Mouse (Mus musculus): ENCODE results near the gene Asb1.

Gene Asb1

GRCm38 (mm10) chr1:91540271-91540826, at the start of gene Asb1:
Asb1 (plus strand) TSS chr1:91540544.
- DNase-seq (ENCODE audit: low spot score in 2 of 2), result peak; percentile 95 to 97

- DNase-seq (ENCODE audit: low spot score in 2 of 2), result no peak
Measured at GRCm38 (mm10) chr1:91492740-91493139, 47.6 kb upstream of the Asb1 start.

GRCm38 (mm10) chr1:91493938-91494337, 46.4 kb upstream of the Asb1 start:
- DNase-seq (ENCODE audit: low spot score in 2 of 2), result no peak

- DNase-seq (ENCODE audit: low spot score in 2 of 2), result peak; percentile 95 to 96
Measured at GRCm38 (mm10) chr1:91494457-91495140, 45.7 kb upstream of the Asb1 start, which contains the start of gene Traf3ip1. Traf3ip1 (plus strand) TSS chr1:91494647.

GRCm38 (mm10) chr1:91495321-91495720, 45.0 kb upstream of the Asb1 start:
- DNase-seq (ENCODE audit: low spot score in 2 of 2), result no peak

- no peak for DNase-seq (ENCODE audit: low spot score in 2 of 2)
Measured at GRCm38 (mm10) chr1:91498579-91498978, 41.8 kb upstream of the Asb1 start.

GRCm38 (mm10) chr1:91504615-91505014, 35.7 kb upstream of the Asb1 start:
- DNase-seq (ENCODE audit: low spot score in 2 of 2), result no peak

- DNase-seq (ENCODE audit: low spot score in 2 of 2), result no peak
Measured at GRCm38 (mm10) chr1:91514916-91515315, 25.4 kb upstream of the Asb1 start.

- no peak for DNase-seq (ENCODE audit: low spot score in 2 of 2)
Measured at GRCm38 (mm10) chr1:91515642-91516041, 24.7 kb upstream of the Asb1 start.

- DNase-seq (ENCODE audit: low spot score in 2 of 2), result peak; percentile 72 to 80
Measured at GRCm38 (mm10) chr1:91523759-91524158, 16.6 kb upstream of the Asb1 start.

- DNase-seq (ENCODE audit: low spot score in 2 of 2), result peak; percentile 43 to 47
Measured at GRCm38 (mm10) chr1:91525838-91526237, 14.5 kb upstream of the Asb1 start.

GRCm38 (mm10) chr1:91530166-91530565, 10.2 kb upstream of the Asb1 start:
- DNase-seq (ENCODE audit: low spot score in 2 of 2), result no peak

GRCm38 (mm10) chr1:91532243-91532642, 8.1 kb upstream of the Asb1 start:
- no peak for DNase-seq (ENCODE audit: low spot score in 2 of 2)

GRCm38 (mm10) chr1:91532892-91533291, 7.5 kb upstream of the Asb1 start:
- DNase-seq (ENCODE audit: low spot score in 2 of 2), result no peak

GRCm38 (mm10) chr1:91533483-91533882, 6.9 kb upstream of the Asb1 start:
- DNase-seq (ENCODE audit: low spot score in 2 of 2), result no peak

- no peak for DNase-seq (ENCODE audit: low spot score in 2 of 2)
Measured at GRCm38 (mm10) chr1:91533961-91534723, 6.2 kb upstream of the Asb1 start.

- no peak for DNase-seq (ENCODE audit: low spot score in 2 of 2)
Measured at GRCm38 (mm10) chr1:91537786-91538569, 2.4 kb upstream of the Asb1 start.

- DNase-seq (ENCODE audit: low spot score in 2 of 2), result no peak
Measured at GRCm38 (mm10) chr1:91538570-91538929, 1.8 kb upstream of the Asb1 start.

GRCm38 (mm10) chr1:91539246-91539645, 1.1 kb upstream of the Asb1 start:
- no peak for DNase-seq (ENCODE audit: low spot score in 2 of 2)

- DNase-seq (ENCODE audit: low spot score in 2 of 2), result peak; percentile 41 to 53
Measured at GRCm38 (mm10) chr1:91539704-91540270, 557 bp upstream of the Asb1 start.

- DNase-seq (ENCODE audit: low spot score in 2 of 2), result peak in 1 of 2 experiments; percentile 44
Measured at GRCm38 (mm10) chr1:91541042-91541592, 773 bp downstream of the Asb1 start.

Data from right cerebral cortex, postnatal 10 days (tissue).